Mouse (Mus musculus) neural tube, embryonic 12.5 days (tissue): ENCODE measurements around the gene Chmp1a. TPM values are rescaled to one million over a fixed set of nuclear protein-coding genes. Genes with fewer than 3 reads are reported as not detected.
A peak's percentile ranks its signal among the peaks of the same experiment; 100 is the strongest.
"Not testable (repeated sequence)": the region's sequence is repeated elsewhere in the genome, so short reads cannot be mapped to it uniquely, and the experiment has no call there.

Experiments used
- ATAC-seq: fragments of 200-750 bp; cut with Nextera tagmentation; 2 replicates; pipeline ENCODE4 v1.8.0; 2017; ENCODE audit warnings: low read depth, mild to moderate bottlenecking, moderate TSS enrichment, moderate library complexity; ENCODE audit not compliant: low FRiP score
- H3K27ac ChIP-seq: fragments of 300-500 bp; sonication (generic); 2 replicates; pipeline ENCODE4 v1.5.1; 2016
- H3K27me3 ChIP-seq: fragments of 300-500 bp; sonication (generic); replicated peaks from 2 replicates; pipeline ENCODE4 v1.6.1; 2016; ENCODE audit warnings: mild to moderate bottlenecking
- H3K36me3 ChIP-seq: fragments of 300-500 bp; sonication (generic); 2 replicates; pipeline ENCODE4 v1.6.1; 2016; ENCODE audit warnings: mild to moderate bottlenecking
- H3K4me1 ChIP-seq: fragments of 300-500 bp; sonication (generic); 2 replicates; pipeline ENCODE4 v1.6.1; 2016
- H3K4me2 ChIP-seq: fragments of 300-500 bp; sonication (generic); replicated peaks from 2 replicates; pipeline ENCODE4 v1.6.1; 2016; ENCODE audit warnings: mild to moderate bottlenecking
- H3K4me3 ChIP-seq: fragments of 300-500 bp; sonication (generic); 2 replicates; pipeline ENCODE4 v1.5.1; 2016
- H3K9ac ChIP-seq: fragments of 300-500 bp; sonication (generic); 2 replicates; pipeline ENCODE4 v1.6.1; 2016; ENCODE audit warnings: mild to moderate bottlenecking
- H3K9me3 ChIP-seq: fragments of 300-500 bp; sonication (generic); 2 replicates; pipeline ENCODE4 v1.6.1; 2016; ENCODE audit warnings: mild to moderate bottlenecking
- WGBS: fragments of 180-500 bp; shearing (Covaris S2); methylation state at CpG from one replicate; pipeline ENCODE4 v1.1.7; 2016; 5-methylcytosine and 5-hydroxymethylcytosine counted together
- polyA plus RNA-seq: library from polyadenylated mRNA; unstranded; fragments of >200 nt; fragmentation: Nextera tagmentation; extraction: Ambion mirVana; gene quantifications from 2 replicates; pipeline ENCODE4 v1.2.1, GENCODE M21; 2016

Gene Chmp1a
- polyA plus RNA-seq, 1 experiment from 2014 or later = 145 TPM

GRCm38 (mm10) chr8:123224278-123225266, 12.0 kb upstream of the Chmp1a start, which contains the start of gene Cdk10:
Gene Cdk10, plus strand, starts transcription at chr8:123224842.
- H3K9me3 ChIP-seq = no peaks in the 10 kb centered on the region
- H3K4me1 ChIP-seq = peaks cover 14% of the 10 kb centered on the region
- no peaks in the 10 kb centered on the region for H3K27me3 ChIP-seq
- H3K9ac ChIP-seq = peak within 1 kb of the TSS; percentile 78
- peak within 1 kb of the TSS; percentile 96 for H3K4me2 ChIP-seq
- peak; percentile 84 for ATAC-seq
- WGBS = 3% methylated on average over 59 of the region's 59 CpGs
- peak within 1 kb of the TSS; percentile 59 for H3K4me3 ChIP-seq
- peaks cover 29% of the 10 kb centered on the region for H3K36me3 ChIP-seq
- H3K27ac ChIP-seq = peak within 1 kb of the TSS; percentile 59; the same call in 1 of the 2 replicates

GRCm38 (mm10) chr8:123220917-123221316, 8.4 kb upstream of the Chmp1a start:
- Histone ChIP-seq H3K9ac (no peak overlapping the region), H3K4me3 (no peak overlapping the region), H3K27ac (no peak overlapping the region), H3K36me3 (no peaks in the 10 kb centered on the region), H3K4me2 (no peak overlapping the region), H3K27me3 (no peaks in the 10 kb centered on the region), H3K4me1 (peaks cover 14% of the 10 kb centered on the region), H3K9me3 (no peaks in the 10 kb centered on the region)
- WGBS = 88% methylated on average over 1 of the region's 1 CpGs
- ATAC-seq = no peak

- no peak overlapping the region for H3K27ac ChIP-seq
- no peaks in the 10 kb centered on the region for H3K27me3 ChIP-seq
- H3K9ac ChIP-seq = no peak overlapping the region
- no peak overlapping the region for H3K4me2 ChIP-seq
- H3K4me1 ChIP-seq = peaks cover 19% of the 10 kb centered on the region
- H3K9me3 ChIP-seq = no peaks in the 10 kb centered on the region
- 73% methylated on average over 3 of the region's 3 CpGs for WGBS
- H3K4me3 ChIP-seq = no peak overlapping the region
- H3K36me3 ChIP-seq = peaks cover 5% of the 10 kb centered on the region; the same call in 1 of the 2 replicates
- no peak for ATAC-seq
Observed at GRCm38 (mm10) chr8:123215430-123215829, 2.9 kb upstream of the Chmp1a start.

- 0 out of 2 replicates have a peak overlapping the region, but pooled peaks have one; percentile 6 for H3K27ac ChIP-seq
- peak overlapping the region; percentile 95 for H3K4me3 ChIP-seq
- peak overlapping the region; percentile 97 for H3K9ac ChIP-seq
- 18% methylated on average over 22 of the region's 22 CpGs for WGBS
- peaks cover 25% of the 10 kb centered on the region for H3K36me3 ChIP-seq
- no peaks in the 10 kb centered on the region for H3K27me3 ChIP-seq
- H3K9me3 ChIP-seq = no peaks in the 10 kb centered on the region
- peaks cover 19% of the 10 kb centered on the region for H3K4me1 ChIP-seq
- ATAC-seq = peak; percentile 39; the same call in 1 of the 2 replicates
- H3K4me2 ChIP-seq = peak overlapping the region; percentile 98
Observed at GRCm38 (mm10) chr8:123213118-123213772, 682 bp upstream of the Chmp1a start.

GRCm38 (mm10) chr8:123211876-123212275, 687 bp downstream of the Chmp1a start:
- WGBS = 61% methylated on average over 10 of the region's 10 CpGs
- peak overlapping the region; percentile 95 for H3K4me3 ChIP-seq
- H3K4me1 ChIP-seq = peaks cover 19% of the 10 kb centered on the region
- H3K36me3 ChIP-seq = peaks cover 38% of the 10 kb centered on the region
- H3K9ac ChIP-seq = peak overlapping the region; percentile 97
- no peak overlapping the region for H3K27ac ChIP-seq
- H3K4me2 ChIP-seq = peak overlapping the region; percentile 98
- H3K9me3 ChIP-seq = no peaks in the 10 kb centered on the region
- no peak for ATAC-seq
- H3K27me3 ChIP-seq = no peaks in the 10 kb centered on the region

DNA sequence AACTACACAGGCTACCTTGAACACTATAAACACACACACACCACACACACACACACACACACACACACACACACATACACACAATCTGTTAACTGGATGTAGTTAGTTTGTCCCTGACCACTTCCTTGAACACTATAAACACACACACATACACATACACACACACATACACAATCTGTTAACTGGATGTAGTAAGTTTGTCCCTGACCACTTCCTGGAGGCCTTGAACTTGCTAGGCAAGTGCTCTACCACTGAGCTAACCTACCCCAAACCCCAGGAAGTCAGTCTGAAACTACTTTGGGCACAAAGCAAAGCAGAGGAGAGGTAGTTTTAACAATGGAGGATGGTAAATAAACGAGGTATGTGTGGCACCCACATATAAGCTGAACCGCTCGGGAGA, 9.0 kb downstream of the Chmp1a start:
- Histone ChIP-seq H3K9me3 (no peaks in the 10 kb centered on the region), H3K9ac (no peak overlapping the region), H3K4me2 (no peak overlapping the region), H3K27me3 (no peaks in the 10 kb centered on the region), H3K27ac (no peak overlapping the region), H3K4me1 (no peaks in the 10 kb centered on the region), H3K36me3 (peaks cover 41% of the 10 kb centered on the region), H3K4me3 (no peak overlapping the region)
- WGBS = 90% methylated on average over 3 of the region's 3 CpGs
- ATAC-seq = no peak

- no peak overlapping the region for H3K27ac ChIP-seq
- H3K27me3 ChIP-seq = no peaks in the 10 kb centered on the region
- 26% methylated on average over 5 of the region's 5 CpGs for WGBS
- H3K4me2 ChIP-seq = no peak overlapping the region
- H3K9ac ChIP-seq = no peak overlapping the region
- ATAC-seq = 0 out of 2 replicates have a peak, but pooled peaks have one; percentile 21
- H3K4me1 ChIP-seq = no peaks in the 10 kb centered on the region
- no peaks in the 10 kb centered on the region for H3K9me3 ChIP-seq
- no peak overlapping the region for H3K4me3 ChIP-seq
- peaks cover 28% of the 10 kb centered on the region for H3K36me3 ChIP-seq
Observed at GRCm38 (mm10) chr8:123202288-123202687, 10.3 kb downstream of the Chmp1a start.

GRCm38 (mm10) chr8:123199864-123200263, 12.7 kb downstream of the Chmp1a start:
- Histone ChIP-seq H3K9me3 (no peaks in the 10 kb centered on the region), H3K4me2 (no peak overlapping the region), H3K4me3 (no peak overlapping the region), H3K4me1 (no peaks in the 10 kb centered on the region), H3K36me3 (peaks cover 7% of the 10 kb centered on the region), H3K27me3 (no peaks in the 10 kb centered on the region), H3K27ac (no peak overlapping the region), H3K9ac (no peak overlapping the region)
- ATAC-seq = no peak
- 77% methylated on average over 14 of the region's 14 CpGs for WGBS

GRCm38 (mm10) chr8:123197016-123197415, 15.5 kb downstream of the Chmp1a start:
- 76% methylated on average over 5 of the region's 5 CpGs for WGBS
- H3K4me1 ChIP-seq, H3K9me3 ChIP-seq, H3K36me3 ChIP-seq, H3K27ac ChIP-seq, H3K9ac ChIP-seq, H3K4me3 ChIP-seq, H3K4me2 ChIP-seq, ATAC-seq, H3K27me3 ChIP-seq: not testable (repeated sequence)

DNA sequence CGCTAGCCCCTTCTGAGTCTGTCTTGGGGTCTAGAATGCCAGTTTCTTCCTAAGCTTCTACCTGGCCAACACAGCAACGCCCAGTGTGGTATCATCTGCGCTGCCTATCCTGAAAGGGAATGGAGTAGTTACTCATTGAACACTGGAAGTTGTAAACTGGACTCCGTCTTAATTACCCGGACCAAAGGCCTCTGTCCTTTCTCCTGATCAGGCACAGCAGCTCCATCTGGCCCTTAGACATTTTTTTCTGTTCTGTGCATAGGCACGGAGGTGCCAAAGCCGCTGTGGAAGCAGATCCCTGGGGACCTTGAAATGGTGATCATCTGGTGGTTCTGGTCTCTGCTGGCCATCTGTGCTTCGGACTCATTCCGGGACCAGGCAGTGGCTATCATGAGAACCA, 18.8 kb downstream of the Chmp1a start:
- no peaks in the 10 kb centered on the region for H3K4me1 ChIP-seq
- no peak for ATAC-seq
- H3K36me3 ChIP-seq = no peaks in the 10 kb centered on the region
- H3K4me3 ChIP-seq = no peak overlapping the region
- no peaks in the 10 kb centered on the region for H3K27me3 ChIP-seq
- H3K9me3 ChIP-seq = no peaks in the 10 kb centered on the region
- 79% methylated on average over 9 of the region's 9 CpGs for WGBS
- H3K4me2 ChIP-seq = no peak overlapping the region
- no peak overlapping the region for H3K27ac ChIP-seq
- H3K9ac ChIP-seq = no peak overlapping the region

- Histone ChIP-seq H3K4me3 (no peak overlapping the region), H3K36me3 (no peaks in the 10 kb centered on the region), H3K27me3 (no peaks in the 10 kb centered on the region), H3K4me2 (no peak overlapping the region), H3K9me3 (no peaks in the 10 kb centered on the region), H3K9ac (no peak overlapping the region), H3K27ac (no peak overlapping the region), H3K4me1 (no peaks in the 10 kb centered on the region)
- no peak for ATAC-seq
- 60% methylated on average over 8 of the region's 8 CpGs for WGBS
Observed at GRCm38 (mm10) chr8:123191908-123192307, 20.7 kb downstream of the Chmp1a start.

- no peak for ATAC-seq
- Histone ChIP-seq H3K9me3 (no peaks in the 10 kb centered on the region), H3K36me3 (no peaks in the 10 kb centered on the region), H3K4me2 (peak overlapping the region; percentile 27), H3K27ac (no peak overlapping the region), H3K4me3 (no peak overlapping the region), H3K27me3 (no peaks in the 10 kb centered on the region), H3K4me1 (0 out of 2 replicates have a peak, but pooled peaks cover 7% of the 10 kb centered on the region), H3K9ac (no peak overlapping the region)
- 5% methylated on average over 9 of the region's 9 CpGs for WGBS
Observed at GRCm38 (mm10) chr8:123190678-123191077, 21.9 kb downstream of the Chmp1a start.
